Mouse (Mus musculus) forebrain, embryonic 15.5 days (tissue): ENCODE measurements at regions not wholly inside any gene's neighbourhood (a gene's known extent, or its start where the extent isn't known, plus 50 kb on each side); places are given as distances from the start of the nearest gene placed in this dataset.

Experiments
- ATAC-seq: fragments of 200-750 bp; cut with Nextera tagmentation; replicated peaks from 2 replicates; pipeline ENCODE4 v1.8.0; 2017; ENCODE audit warnings: mild to moderate bottlenecking, moderate TSS enrichment, moderate library complexity
- H3K27ac ChIP-seq: fragments of 300-500 bp; sonication (generic); replicated peaks from 2 replicates; pipeline ENCODE4 v1.5.1; 2015; ENCODE audit warnings: mild to moderate bottlenecking, inconsistent platforms
- H3K27me3 ChIP-seq: fragments of 300-500 bp; sonication (generic); 2 replicates; pipeline ENCODE4 v1.6.1; 2015; ENCODE audit warnings: inconsistent platforms
- H3K36me3 ChIP-seq: fragments of 300-500 bp; sonication (generic); 2 replicates; pipeline ENCODE4 v1.6.1; 2015; ENCODE audit warnings: mild to moderate bottlenecking, inconsistent platforms
- H3K4me1 ChIP-seq: fragments of 300-500 bp; sonication (generic); 2 replicates; pipeline ENCODE4 v1.6.1; 2015; ENCODE audit warnings: inconsistent platforms
- H3K4me2 ChIP-seq: fragments of 300-500 bp; sonication (generic); replicated peaks from 2 replicates; pipeline ENCODE4 v1.6.1; 2015; ENCODE audit warnings: mild to moderate bottlenecking, inconsistent platforms
- H3K4me3 ChIP-seq: fragments of 300-500 bp; sonication (generic); 2 replicates; pipeline ENCODE4 v1.5.1; 2015; ENCODE audit warnings: mild to moderate bottlenecking, inconsistent platforms
- H3K9ac ChIP-seq: fragments of 300-500 bp; sonication (generic); replicated peaks from 2 replicates; pipeline ENCODE4 v1.6.1; 2015; ENCODE audit warnings: mild to moderate bottlenecking, inconsistent platforms
- H3K9me3 ChIP-seq: fragments of 300-500 bp; sonication (generic); 2 replicates; pipeline ENCODE4 v1.6.1; 2016; ENCODE audit warnings: inconsistent platforms
- WGBS: fragments of 180-500 bp; shearing (Covaris S2); methylation state at CpG from one replicate; pipeline ENCODE4 v1.1.7; 2015; ENCODE audit warnings: mixed read lengths; 5-methylcytosine and 5-hydroxymethylcytosine counted together

GRCm38 (mm10) chr17:51287878-51288277 lies 108.7 kb upstream of the Tbc1d5 start:
- no peak for ATAC-seq
- Histone ChIP-seq H3K27ac (no peak overlapping the region), H3K9ac (no peak overlapping the region), H3K4me3 (no peak overlapping the region), H3K9me3 (no peaks in the 10 kb centered on the region), H3K36me3 (no peaks in the 10 kb centered on the region), H3K4me2 (no peak overlapping the region), H3K27me3 (no peaks in the 10 kb centered on the region), H3K4me1 (no peaks in the 10 kb centered on the region)
- WGBS: 87% methylated on average over 8 of the region's 8 CpGs

- H3K4me2 ChIP-seq: no peak overlapping the region
- ATAC-seq: no peak
- no peak overlapping the region for H3K9ac ChIP-seq
- no peaks in the 10 kb centered on the region for H3K27me3 ChIP-seq
- H3K36me3 ChIP-seq: no peaks in the 10 kb centered on the region
- H3K27ac ChIP-seq: no peak overlapping the region
- no peak overlapping the region for H3K4me3 ChIP-seq
- 51% methylated on average over 5 of the region's 5 CpGs for WGBS
- H3K4me1 ChIP-seq: no peaks in the 10 kb centered on the region
- no peaks in the 10 kb centered on the region for H3K9me3 ChIP-seq
Measured at GRCm38 (mm10) chr17:51285362-51285761, 106.2 kb upstream of the Tbc1d5 start.

- Histone ChIP-seq H3K36me3 (no peaks in the 10 kb centered on the region), H3K4me2 (no peak overlapping the region), H3K4me3 (no peak overlapping the region), H3K9me3 (no peaks in the 10 kb centered on the region), H3K27me3 (no peaks in the 10 kb centered on the region), H3K4me1 (no peaks in the 10 kb centered on the region), H3K9ac (no peak overlapping the region), H3K27ac (no peak overlapping the region)
- ATAC-seq: no peak
- WGBS: 66% methylated on average over 7 of the region's 7 CpGs
Measured at GRCm38 (mm10) chr17:51278771-51279170, 99.6 kb upstream of the Tbc1d5 start.

- Histone ChIP-seq H3K9ac (no peak overlapping the region), H3K27ac (no peak overlapping the region), H3K36me3 (no peaks in the 10 kb centered on the region), H3K4me2 (no peak overlapping the region), H3K27me3 (no peaks in the 10 kb centered on the region), H3K9me3 (no peaks in the 10 kb centered on the region), H3K4me3 (no peak overlapping the region), H3K4me1 (no peaks in the 10 kb centered on the region)
- 90% methylated on average over 2 of the region's 2 CpGs for WGBS
- no peak for ATAC-seq
Measured at GRCm38 (mm10) chr17:51278094-51278493, 98.9 kb upstream of the Tbc1d5 start.

GRCm38 (mm10) chr17:51277161-51277560 lies 98.0 kb upstream of the Tbc1d5 start:
- ATAC-seq: no peak
- H3K36me3 ChIP-seq: no peaks in the 10 kb centered on the region

GRCm38 (mm10) chr17:51272025-51272424 lies 92.9 kb upstream of the Tbc1d5 start:
- H3K9me3 ChIP-seq: no peaks in the 10 kb centered on the region
- no peaks in the 10 kb centered on the region for H3K36me3 ChIP-seq
- no peak overlapping the region for H3K27ac ChIP-seq
- H3K4me3 ChIP-seq: no peak overlapping the region
- no peaks in the 10 kb centered on the region for H3K27me3 ChIP-seq
- H3K4me1 ChIP-seq: no peaks in the 10 kb centered on the region
- WGBS: 87% methylated on average over 1 of the region's 1 CpGs
- ATAC-seq: no peak
- H3K4me2 ChIP-seq: no peak overlapping the region
- no peak overlapping the region for H3K9ac ChIP-seq

More at GRCm38 (mm10) chr17:51277161-51277560, 98.0 kb upstream of the Tbc1d5 start:
- Histone ChIP-seq H3K9me3 (no peaks in the 10 kb centered on the region), H3K27ac (no peak overlapping the region), H3K4me2 (no peak overlapping the region), H3K4me1 (no peaks in the 10 kb centered on the region), H3K27me3 (no peaks in the 10 kb centered on the region), H3K4me3 (no peak overlapping the region), H3K9ac (no peak overlapping the region)

GRCm38 (mm10) chr17:51262946-51263345 lies 83.8 kb upstream of the Tbc1d5 start:
- Histone ChIP-seq H3K36me3 (no peaks in the 10 kb centered on the region), H3K27ac (no peak overlapping the region), H3K9me3 (no peaks in the 10 kb centered on the region), H3K9ac (no peak overlapping the region), H3K4me2 (no peak overlapping the region), H3K27me3 (no peaks in the 10 kb centered on the region), H3K4me1 (no peaks in the 10 kb centered on the region), H3K4me3 (no peak overlapping the region)
- WGBS: 19% methylated on average over 3 of the region's 3 CpGs
- peak; percentile 60; the same call in 1 of the 2 replicates for ATAC-seq

- Histone ChIP-seq H3K27ac (no peak overlapping the region), H3K9me3 (no peaks in the 10 kb centered on the region), H3K27me3 (no peaks in the 10 kb centered on the region), H3K4me1 (no peaks in the 10 kb centered on the region), H3K4me3 (no peak overlapping the region), H3K4me2 (no peak overlapping the region), H3K36me3 (no peaks in the 10 kb centered on the region), H3K9ac (no peak overlapping the region)
- ATAC-seq: no peak
Measured at GRCm38 (mm10) chr17:51262404-51262803, 83.3 kb upstream of the Tbc1d5 start.

GRCm38 (mm10) chr17:51258316-51258715 lies 79.2 kb upstream of the Tbc1d5 start:
- Histone ChIP-seq H3K36me3 (no peaks in the 10 kb centered on the region), H3K4me2 (no peak overlapping the region), H3K4me3 (no peak overlapping the region), H3K9ac (no peak overlapping the region), H3K9me3 (no peaks in the 10 kb centered on the region), H3K27ac (no peak overlapping the region), H3K4me1 (no peaks in the 10 kb centered on the region), H3K27me3 (no peaks in the 10 kb centered on the region)
- 87% methylated on average over 5 of the region's 5 CpGs for WGBS
- ATAC-seq: no peak

GRCm38 (mm10) chr17:51248543-51248942 lies 69.4 kb upstream of the Tbc1d5 start:
- no peaks in the 10 kb centered on the region for H3K36me3 ChIP-seq
- H3K9ac ChIP-seq: no peak overlapping the region
- no peak overlapping the region for H3K27ac ChIP-seq
- ATAC-seq: no peak
- H3K9me3 ChIP-seq: no peaks in the 10 kb centered on the region
- 80% methylated on average over 6 of the region's 6 CpGs for WGBS
- H3K27me3 ChIP-seq: no peaks in the 10 kb centered on the region
- H3K4me2 ChIP-seq: no peak overlapping the region
- no peak overlapping the region for H3K4me3 ChIP-seq
- no peaks in the 10 kb centered on the region for H3K4me1 ChIP-seq

GRCm38 (mm10) chr17:51246038-51246437 lies 66.9 kb upstream of the Tbc1d5 start:
- H3K4me2 ChIP-seq: no peak overlapping the region
- no peak overlapping the region for H3K27ac ChIP-seq
- no peaks in the 10 kb centered on the region for H3K36me3 ChIP-seq
- no peak overlapping the region for H3K9ac ChIP-seq
- no peaks in the 10 kb centered on the region for H3K9me3 ChIP-seq
- H3K27me3 ChIP-seq: no peaks in the 10 kb centered on the region
- no peak overlapping the region for H3K4me3 ChIP-seq
- ATAC-seq: 0 out of 2 replicates have a peak, but pooled peaks have one; percentile 35
- WGBS: 58% methylated on average over 3 of the region's 3 CpGs
- H3K4me1 ChIP-seq: no peaks in the 10 kb centered on the region

- H3K9ac ChIP-seq: no peak overlapping the region
- H3K27ac ChIP-seq: no peak overlapping the region
- H3K27me3 ChIP-seq: no peaks in the 10 kb centered on the region
- H3K4me1 ChIP-seq: no peaks in the 10 kb centered on the region
- no peaks in the 10 kb centered on the region for H3K36me3 ChIP-seq
- H3K9me3 ChIP-seq: no peaks in the 10 kb centered on the region
- ATAC-seq: no peak
- H3K4me2 ChIP-seq: no peak overlapping the region
- H3K4me3 ChIP-seq: no peak overlapping the region
- 78% methylated on average over 5 of the region's 5 CpGs for WGBS
Measured at GRCm38 (mm10) chr17:51240360-51240993, 61.3 kb upstream of the Tbc1d5 start.

- ATAC-seq: no peak
- Histone ChIP-seq H3K27ac (no peak overlapping the region), H3K36me3 (no peaks in the 10 kb centered on the region), H3K4me3 (no peak overlapping the region), H3K4me2 (no peak overlapping the region), H3K9me3 (no peaks in the 10 kb centered on the region), H3K9ac (no peak overlapping the region), H3K4me1 (no peaks in the 10 kb centered on the region), H3K27me3 (no peaks in the 10 kb centered on the region)
- 70% methylated on average over 3 of the region's 3 CpGs for WGBS
Measured at GRCm38 (mm10) chr17:51239465-51239864, 60.3 kb upstream of the Tbc1d5 start.
